Mouse (Mus musculus) embryo, embryonic 9.5 days (tissue): ENCODE measurements at regions not wholly inside any gene's neighbourhood (a gene's known extent, or its start where the extent isn't known, plus 50 kb on each side); places are given as distances from the start of the nearest gene placed in this dataset.
A peak's percentile ranks its signal among the peaks of the same experiment; 100 is the strongest.
"Not testable (repeated sequence)": the region's sequence is repeated elsewhere in the genome, so short reads cannot be mapped to it uniquely, and the experiment has no call there.

Experiments
- DNase-seq: peaks from one replicate; pipeline ENCODE4 v3.0.0-alpha.2; 2017; ENCODE audit errors: extremely low spot score

- no peak for DNase-seq
These were observed 188.3 kb upstream of the Ccdc54 start for GRCm38 (mm10) chr16:50779030-50779784.

GRCm38 (mm10) chr16:50774699-50775098 is 183.7 kb upstream of the Ccdc54 start:
- DNase-seq: not testable (repeated sequence)

GRCm38 (mm10) chr16:50766055-50766770 is 175.3 kb upstream of the Ccdc54 start:
- no peak for DNase-seq

- DNase-seq: no peak
These were observed 171.1 kb upstream of the Ccdc54 start for GRCm38 (mm10) chr16:50762096-50762495.

- DNase-seq: no peak
These were observed 169.0 kb upstream of the Ccdc54 start for GRCm38 (mm10) chr16:50759979-50760378.

- DNase-seq: peak; percentile 47
These were observed 165.7 kb upstream of the Ccdc54 start for GRCm38 (mm10) chr16:50756696-50757095.

- DNase-seq: peak; percentile 39
These were observed 162.8 kb upstream of the Ccdc54 start for GRCm38 (mm10) chr16:50753612-50754389.

- no peak for DNase-seq
These were observed 162.1 kb upstream of the Ccdc54 start for GRCm38 (mm10) chr16:50753046-50753445.

- DNase-seq: no peak
These were observed 161.3 kb upstream of the Ccdc54 start for GRCm38 (mm10) chr16:50752277-50752600.

- DNase-seq: no peak
These were observed 160.7 kb upstream of the Ccdc54 start for GRCm38 (mm10) chr16:50751495-50752276.

GRCm38 (mm10) chr16:50747698-50748097 is 156.7 kb upstream of the Ccdc54 start:
- no peak for DNase-seq

- DNase-seq: no peak
These were observed 154.8 kb upstream of the Ccdc54 start for GRCm38 (mm10) chr16:50745723-50746122.

- DNase-seq: no peak
These were observed 146.5 kb upstream of the Ccdc54 start for GRCm38 (mm10) chr16:50737396-50737843.

GRCm38 (mm10) chr16:50736151-50737047 is 145.4 kb upstream of the Ccdc54 start:
- peak; percentile 90 for DNase-seq

GRCm38 (mm10) chr16:50733359-50733758 is 142.4 kb upstream of the Ccdc54 start:
- DNase-seq: no peak

GRCm38 (mm10) chr16:50732082-50733006 is 141.4 kb upstream of the Ccdc54 start:
- peak; percentile 91 for DNase-seq

GRCm38 (mm10) chr16:50729341-50729740 is 138.4 kb upstream of the Ccdc54 start:
- DNase-seq: no peak

- DNase-seq: no peak
These were observed 132.2 kb upstream of the Ccdc54 start for GRCm38 (mm10) chr16:50723144-50723543.

- no peak for DNase-seq
These were observed 126.5 kb upstream of the Ccdc54 start for GRCm38 (mm10) chr16:50717306-50718017.
